Mouse (Mus musculus) left cerebral cortex, adult 8-10 months (tissue): Measurements from ENCODE around the gene Prcc. TPM values are rescaled to one million over a fixed set of nuclear protein-coding genes. Genes with fewer than 3 reads are reported as not detected.

Experiments
- DNase-seq, 2 experiments: peaks; one replicate each; pipeline ENCODE4 v3.0.0; 2022; ENCODE audit warnings: low spot score in 2 of 2
- total RNA-seq, 4 experiments: library from RNA; stranded (reverse); gene quantifications; 2 replicates each; pipeline ENCODE4 v1.2.4; 2022

Gene Prcc
- total RNA-seq: 10 to 100 TPM; 57.8 to 60.1 (median 58.8) TPM

- DNase-seq: peak; percentile 85 to 98
Observed at GRCm38 (mm10) chr3:87885281-87886003, at the start of gene Prcc. Gene Prcc, minus strand, starts transcription at chr3:87885608.

- DNase-seq: no peak
Observed at GRCm38 (mm10) chr3:87935201-87935600, 49.8 kb upstream of the Prcc start.

GRCm38 (mm10) chr3:87934501-87934900, 49.1 kb upstream of the Prcc start:
- no peak for DNase-seq

- no peak for DNase-seq
Observed at GRCm38 (mm10) chr3:87934026-87934425, 48.6 kb upstream of the Prcc start.

GRCm38 (mm10) chr3:87930078-87930795, 44.8 kb upstream of the Prcc start, which contains the start of the genes Isg20l2 and Rrnad1:
Gene Isg20l2, plus strand, starts transcription at chr3:87930314.
Gene Rrnad1, minus strand, starts transcription at chr3:87930717.
- DNase-seq: peak; percentile 95 to 96

- DNase-seq: no peak
Observed at GRCm38 (mm10) chr3:87929341-87930077, 44.1 kb upstream of the Prcc start.

- no peak for DNase-seq
Observed at GRCm38 (mm10) chr3:87927452-87927851, 42.0 kb upstream of the Prcc start.

GRCm38 (mm10) chr3:87924996-87925395, 39.6 kb upstream of the Prcc start:
- no peak for DNase-seq

GRCm38 (mm10) chr3:87920270-87920943, 35.0 kb upstream of the Prcc start:
- DNase-seq: no peak

- DNase-seq: peak; percentile 67 to 90
Observed at GRCm38 (mm10) chr3:87919336-87920108, 34.1 kb upstream of the Prcc start, which contains the start of gene Mrpl24. Gene Mrpl24, plus strand, starts transcription at chr3:87919506.

- DNase-seq: no peak
Observed at GRCm38 (mm10) chr3:87918551-87918950, 33.1 kb upstream of the Prcc start.

- DNase-seq: no peak
Observed at GRCm38 (mm10) chr3:87916990-87917389, 31.6 kb upstream of the Prcc start.

GRCm38 (mm10) chr3:87913891-87914290, 28.5 kb upstream of the Prcc start:
- DNase-seq: no peak

GRCm38 (mm10) chr3:87913491-87913890, 28.1 kb upstream of the Prcc start:
- DNase-seq: no peak

- DNase-seq: peak in 1 of 2 experiments; percentile 67
Observed at GRCm38 (mm10) chr3:87910573-87911141, 25.2 kb upstream of the Prcc start.

GRCm38 (mm10) chr3:87909874-87910273, 24.5 kb upstream of the Prcc start:
- no peak for DNase-seq

- DNase-seq: no peak
Observed at GRCm38 (mm10) chr3:87909381-87909780, 24.0 kb upstream of the Prcc start.

GRCm38 (mm10) chr3:87907906-87908305, 22.5 kb upstream of the Prcc start:
- no peak for DNase-seq

GRCm38 (mm10) chr3:87906981-87907857, 21.8 kb upstream of the Prcc start:
- no peak for DNase-seq
